Mouse (Mus musculus) megakaryocyte, embryonic 14.5 days (primary cell): ENCODE measurements at regions not wholly inside any gene's neighbourhood (a gene's known extent, or its start where the extent isn't known, plus 50 kb on each side); places are given as distances from the start of the nearest gene placed in this dataset.

Source experiments
- FLI1 ChIP-seq: IDR thresholded peaks from 2 replicates; pipeline ENCODE4 v1.6.1; 2012; ENCODE audit warnings: low read length, inconsistent platforms, mixed read lengths
- GATA1 ChIP-seq: IDR thresholded peaks from 3 replicates; pipeline ENCODE4 v1.6.1; 2012; ENCODE audit warnings: mixed read lengths, low read length, inconsistent platforms, borderline replicate concordance

DNA sequence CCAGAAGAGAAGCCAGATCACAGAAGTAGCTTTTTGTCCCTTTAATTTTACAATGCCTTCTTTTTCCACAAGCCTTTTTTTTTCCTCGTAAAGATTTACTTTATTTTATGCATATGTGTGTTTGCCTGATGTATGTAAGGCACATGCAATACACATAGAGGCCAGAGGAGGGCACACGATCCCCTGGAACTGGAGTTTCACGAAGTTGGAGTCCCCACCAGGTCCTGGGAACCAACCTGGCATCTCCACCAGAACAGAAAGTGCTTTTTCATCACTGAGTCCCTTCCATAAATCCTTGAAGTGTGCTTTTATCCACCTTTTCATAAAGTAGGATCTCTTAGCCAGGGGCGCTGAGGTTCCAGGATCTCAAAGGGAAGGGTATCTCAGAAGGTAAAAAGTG, 152.8 kb downstream of the Gm45692 start:
- TF ChIP-seq FLI1 (no peak), GATA1 (no peak)
